Mouse (Mus musculus) spleen, adult 2 months (tissue): ENCODE data around the gene E330021D16Rik. TPM values are rescaled to one million over a fixed set of nuclear protein-coding genes. Genes with fewer than 3 reads are reported as not detected.

Experiments used
- DNase-seq, 2 experiments: peaks; one replicate each; pipeline versions ENCODE4 v3.0.0 to v3.0.0-alpha.2; 2012 to 2021; ENCODE audit warnings: low spot score in 2 of 2, low read depth in 1 of 2
- H3K27ac ChIP-seq: fragments of 200-500 bp; 2 replicates; pipeline ENCODE4 v1.5.1; 2012; ENCODE audit warnings: low read length, inconsistent platforms; ENCODE audit not compliant: insufficient read depth
- H3K27me3 ChIP-seq: fragments of 200-500 bp; 2 replicates; pipeline ENCODE4 v1.6.1; 2012; ENCODE audit warnings: mild to moderate bottlenecking, moderate library complexity, low read length, inconsistent platforms; ENCODE audit not compliant: control insufficient read depth, insufficient read depth
- H3K36me3 ChIP-seq: fragments of 200-500 bp; 2 replicates; pipeline ENCODE4 v1.6.1; 2012; ENCODE audit warnings: mild to moderate bottlenecking, low read length, inconsistent platforms; ENCODE audit not compliant: control insufficient read depth, insufficient read depth
- H3K4me1 ChIP-seq: fragments of 200-500 bp; 2 replicates; pipeline ENCODE4 v1.6.1; 2011; ENCODE audit warnings: inconsistent platforms; ENCODE audit not compliant: control insufficient read depth, insufficient read depth, insufficient read length
- H3K4me3 ChIP-seq: fragments of 200-500 bp; 2 replicates; pipeline ENCODE4 v1.5.1; 2011; ENCODE audit warnings: mild to moderate bottlenecking, inconsistent platforms; ENCODE audit not compliant: insufficient read depth, insufficient read length; ENCODE audit errors: extremely low read depth
- CTCF ChIP-seq: fragments of 200-500 bp; IDR thresholded peaks from 2 replicates; pipeline ENCODE4 v1.5.1; 2011; ENCODE audit warnings: mild to moderate bottlenecking, inconsistent platforms; ENCODE audit not compliant: insufficient read depth, insufficient read length, insufficient replicate concordance; ENCODE audit errors: extremely low read depth
- POLR2A ChIP-seq: fragments of 200-500 bp; IDR thresholded peaks from 2 replicates; pipeline ENCODE4 v1.6.1; 2011; ENCODE audit warnings: low read depth, low read length, inconsistent platforms
- WGBS: fragments of 180-500 bp; shearing (Covaris S2); methylation state at CpG from one replicate; pipeline ENCODE4 v1.1.7; 2018; 5-methylcytosine and 5-hydroxymethylcytosine counted together
- polyA plus RNA-seq: library from polyadenylated mRNA; depleted of rRNA; stranded (reverse); fragments of >200 nt; gene quantifications from 2 replicates; pipeline ENCODE4 v1.2.3, GENCODE M21; 2012

E330021D16Rik gene
- polyA plus RNA-seq, 1 experiment = 0.14 TPM

- DNase-seq = peak; percentile 47 to 61
- H3K4me1 ChIP-seq = no peaks in the 10 kb centered on the region
- 68% methylated on average over 16 of the region's 16 CpGs for WGBS
- no peaks in the 10 kb centered on the region for H3K36me3 ChIP-seq
- no peak overlapping the region for H3K4me3 ChIP-seq
- H3K27ac ChIP-seq = no peak overlapping the region
- no peaks in the 10 kb centered on the region for H3K27me3 ChIP-seq
- TF ChIP-seq POLR2A (no peak), CTCF (peak; percentile 89; the same call in 1 of the 2 replicates)
Observed at GRCm38 (mm10) chr6:136422084-136422853, 6.9 kb upstream of the E330021D16Rik start.

- no peaks in the 10 kb centered on the region for H3K4me1 ChIP-seq
- WGBS = 73% methylated on average over 3 of the region's 3 CpGs
- no peaks in the 10 kb centered on the region for H3K27me3 ChIP-seq
- DNase-seq = no peak
- no peaks in the 10 kb centered on the region for H3K36me3 ChIP-seq
- H3K4me3 ChIP-seq = no peak overlapping the region
- H3K27ac ChIP-seq = no peak overlapping the region
- TF ChIP-seq POLR2A (no peak), CTCF (no peak)
Observed at GRCm38 (mm10) chr6:136421059-136421458, 5.7 kb upstream of the E330021D16Rik start.

GRCm38 (mm10) chr6:136418889-136419835, 3.8 kb upstream of the E330021D16Rik start:
- no peaks in the 10 kb centered on the region for H3K4me1 ChIP-seq
- no peak overlapping the region for H3K27ac ChIP-seq
- no peaks in the 10 kb centered on the region for H3K36me3 ChIP-seq
- H3K27me3 ChIP-seq = no peaks in the 10 kb centered on the region
- no peak overlapping the region for H3K4me3 ChIP-seq
- TF ChIP-seq CTCF (no peak), POLR2A (no peak)
- WGBS = 78% methylated on average over 17 of the region's 17 CpGs
- no peak for DNase-seq

- WGBS = 61% methylated on average over 8 of the region's 8 CpGs
- no peak for TF ChIP-seq CTCF
- TF ChIP-seq POLR2A = no peak
Observed at GRCm38 (mm10) chr6:136418333-136418848, 3.0 kb upstream of the E330021D16Rik start.

GRCm38 (mm10) chr6:136417864-136418263, 2.5 kb upstream of the E330021D16Rik start:
- Histone ChIP-seq H3K4me1 (no peaks in the 10 kb centered on the region), H3K36me3 (no peaks in the 10 kb centered on the region), H3K4me3 (no peak overlapping the region), H3K27me3 (no peaks in the 10 kb centered on the region), H3K27ac (no peak overlapping the region)
- TF ChIP-seq POLR2A (no peak), CTCF (no peak)
- WGBS = 82% methylated on average over 5 of the region's 5 CpGs
- DNase-seq = no peak

More at GRCm38 (mm10) chr6:136418333-136418848, 3.0 kb upstream of the E330021D16Rik start:
- Histone ChIP-seq H3K27me3 (no peaks in the 10 kb centered on the region), H3K4me1 (no peaks in the 10 kb centered on the region), H3K36me3 (no peaks in the 10 kb centered on the region), H3K27ac (no peak overlapping the region), H3K4me3 (no peak overlapping the region)
- no peak for DNase-seq

GRCm38 (mm10) chr6:136413856-136414362, 1.5 kb downstream of the E330021D16Rik start:
- Histone ChIP-seq H3K36me3 (no peaks in the 10 kb centered on the region), H3K27me3 (no peaks in the 10 kb centered on the region), H3K27ac (no peak overlapping the region), H3K4me3 (no peak overlapping the region), H3K4me1 (no peaks in the 10 kb centered on the region)
- 83% methylated on average over 5 of the region's 5 CpGs for whole genome bisulfite sequencing
- DNase-seq = no peak
- TF ChIP-seq POLR2A (no peak), CTCF (no peak)
